Mouse (Mus musculus) megakaryocyte, embryonic 14.5 days (primary cell): ENCODE data around the gene Sorbs1. TPM values are rescaled to one million over a fixed set of nuclear protein-coding genes. Genes with fewer than 3 reads are reported as not detected.

Experiments used
- H3K27me3 ChIP-seq: replicated peaks from 2 replicates; pipeline ENCODE3; 2012; ENCODE audit warnings: inconsistent platforms
- H3K36me3 ChIP-seq: replicated peaks from 2 replicates; pipeline ENCODE3; 2012; ENCODE audit warnings: low read length, inconsistent platforms, mixed read lengths
- H3K4me1 ChIP-seq: 2 replicates; pipeline ENCODE4 v1.6.1; 2012; ENCODE audit warnings: inconsistent platforms
- H3K4me3 ChIP-seq: replicated peaks from 2 replicates; pipeline ENCODE3; 2012; ENCODE audit warnings: moderate library complexity, mild to moderate bottlenecking, inconsistent platforms
- H3K9me3 ChIP-seq: 2 replicates; pipeline ENCODE4 v1.6.1; 2012; ENCODE audit warnings: inconsistent platforms
- FLI1 ChIP-seq: IDR thresholded peaks from 2 replicates; pipeline ENCODE4 v1.6.1; 2012; ENCODE audit warnings: low read length, inconsistent platforms, mixed read lengths
- GATA1 ChIP-seq: IDR thresholded peaks from 3 replicates; pipeline ENCODE4 v1.6.1; 2012; ENCODE audit warnings: mixed read lengths, low read length, inconsistent platforms, borderline replicate concordance
- polyA plus RNA-seq: library from polyadenylated mRNA; stranded (reverse); fragments of >175 nt; gene quantifications from 2 replicates; pipeline ENCODE4 v1.2.3, GENCODE M21; 2012; ENCODE audit warnings: low replicate concordance; ENCODE audit not compliant: insufficient read depth

The Sorbs1 gene
- polyA plus RNA-seq, 1 experiment, result 2.7 TPM

DNA sequence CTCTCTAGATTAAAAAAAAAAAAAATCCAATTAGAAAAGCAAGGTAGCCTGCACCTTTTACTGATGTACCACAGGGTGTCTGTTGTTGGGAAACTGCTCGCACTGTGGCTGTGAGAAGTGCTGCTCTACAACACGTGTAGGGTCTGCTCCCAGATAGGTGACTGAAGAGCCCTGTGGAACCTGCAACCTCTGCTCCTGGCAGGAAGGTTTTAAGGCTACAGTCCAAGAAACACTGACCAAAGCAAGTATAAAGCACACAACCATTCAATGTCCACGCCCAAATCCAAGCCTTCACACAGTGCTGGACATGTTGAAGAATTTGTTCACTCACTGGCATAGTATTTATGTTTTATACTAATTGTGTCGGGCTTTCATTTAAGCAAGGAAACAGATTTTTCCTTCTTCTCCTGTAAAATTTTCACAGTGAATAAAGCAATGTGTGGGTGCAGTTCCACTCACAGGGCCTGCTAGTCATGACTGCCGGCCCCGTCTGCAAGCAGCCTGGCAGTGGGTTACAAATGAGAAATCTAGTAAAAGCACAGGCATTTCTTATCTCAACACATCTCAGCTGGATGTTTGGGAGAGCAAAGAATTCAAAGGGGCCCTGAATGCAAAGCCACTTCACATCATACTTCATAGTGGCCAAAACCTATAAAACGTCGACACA, 96.3 kb downstream of the Sorbs1 start:
- Histone ChIP-seq H3K4me3 (no peak overlapping the region), H3K27me3 (peaks cover 2% of the 10 kb centered on the region), H3K36me3 (no peaks in the 10 kb centered on the region), H3K4me1 (no peaks in the 10 kb centered on the region), H3K9me3 (no peaks in the 10 kb centered on the region)
- TF ChIP-seq GATA1, result no peak
- TF ChIP-seq FLI1, result no peak

DNA sequence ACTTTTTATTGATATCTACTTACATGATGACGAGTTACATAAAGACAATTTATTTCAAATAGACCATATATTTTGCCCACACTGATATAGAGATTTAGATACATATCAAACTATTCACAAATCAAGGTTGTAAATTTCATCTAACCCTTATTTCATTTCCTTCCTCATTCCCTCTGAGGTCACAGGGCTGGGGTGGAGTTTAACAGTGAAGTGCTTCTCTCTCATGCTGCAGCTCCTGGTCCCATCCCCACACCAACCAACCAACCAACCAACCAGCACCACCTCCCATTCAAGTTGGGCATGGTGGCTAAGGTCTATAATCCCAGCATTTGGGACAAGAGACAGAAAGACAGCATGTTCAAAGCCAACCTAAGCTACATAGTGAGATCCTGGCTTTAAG, 97.9 kb downstream of the Sorbs1 start:
- Histone ChIP-seq H3K4me3 (no peak overlapping the region), H3K36me3 (no peaks in the 10 kb centered on the region), H3K9me3 (no peaks in the 10 kb centered on the region), H3K4me1 (no peaks in the 10 kb centered on the region), H3K27me3 (peaks cover 2% of the 10 kb centered on the region)
- no peak for TF ChIP-seq FLI1
- no peak for TF ChIP-seq GATA1

DNA sequence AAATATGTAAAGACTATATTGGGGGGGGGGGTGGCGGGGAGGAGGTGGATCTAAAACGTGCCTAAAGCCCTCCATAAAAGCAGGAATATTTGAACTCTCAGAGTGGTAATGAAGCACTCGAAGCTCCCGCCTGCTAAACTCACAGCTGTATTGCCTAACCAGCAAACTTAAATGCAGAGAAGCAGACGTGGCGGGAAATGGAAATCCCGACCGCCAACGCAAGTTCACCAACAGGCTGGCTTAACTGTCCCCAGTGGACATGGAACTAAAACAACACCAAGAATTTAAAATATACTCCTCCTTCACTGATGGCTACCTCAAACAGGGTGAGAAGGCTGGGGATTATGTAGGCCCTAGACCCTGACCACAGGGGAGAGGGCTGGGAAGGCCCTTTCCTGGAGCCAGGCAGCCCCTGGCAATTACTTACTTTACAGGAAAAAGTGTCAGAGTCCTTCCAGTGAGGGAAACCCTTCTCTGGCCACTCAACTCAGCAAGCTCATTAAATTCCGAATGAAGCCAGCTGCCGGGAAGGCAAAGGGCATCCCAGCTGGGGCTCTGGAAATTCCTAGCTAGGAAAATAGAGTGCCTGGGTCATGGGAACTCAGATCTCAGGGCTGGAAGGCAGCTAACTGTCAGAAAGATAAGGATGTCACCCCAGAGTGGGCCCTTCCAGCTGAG, 98.6 kb downstream of the Sorbs1 start:
- no peak for TF ChIP-seq GATA1
- no peak for TF ChIP-seq FLI1

DNA sequence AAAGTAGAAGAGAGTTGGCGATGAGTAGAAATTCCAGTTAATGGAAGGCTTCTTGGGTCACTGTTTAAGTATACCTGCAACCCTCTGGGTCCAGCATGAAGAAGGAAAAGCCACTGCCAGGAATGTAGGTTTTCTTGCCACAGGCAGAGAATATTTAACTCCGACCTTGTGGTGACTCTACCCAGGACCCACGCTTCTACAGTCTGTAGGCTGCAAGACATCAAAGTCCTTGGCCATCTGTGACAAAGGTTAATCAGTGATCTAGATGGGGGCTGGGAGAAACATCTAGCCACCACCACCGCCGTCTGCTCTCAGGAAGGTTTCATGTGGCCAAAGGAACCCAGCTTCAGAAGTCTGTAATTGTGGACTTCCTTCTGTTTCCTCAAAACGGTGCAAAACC, 99.2 kb downstream of the Sorbs1 start:
- no peak for TF ChIP-seq GATA1
- TF ChIP-seq FLI1, result no peak
- Histone ChIP-seq H3K4me1 (peaks cover 3% of the 10 kb centered on the region; the same call in 1 of the 2 replicates), H3K9me3 (no peaks in the 10 kb centered on the region), H3K27me3 (peaks cover 2% of the 10 kb centered on the region), H3K36me3 (no peaks in the 10 kb centered on the region), H3K4me3 (no peak overlapping the region)

More for the DNA sequence above, 98.6 kb downstream of the Sorbs1 start:
- H3K9me3 ChIP-seq, result no peaks in the 10 kb centered on the region
- no peak overlapping the region for H3K4me3 ChIP-seq
- peaks cover 3% of the 10 kb centered on the region; the same call in 1 of the 2 replicates for H3K4me1 ChIP-seq
- H3K36me3 ChIP-seq, result no peaks in the 10 kb centered on the region
- H3K27me3 ChIP-seq, result peaks cover 2% of the 10 kb centered on the region

DNA sequence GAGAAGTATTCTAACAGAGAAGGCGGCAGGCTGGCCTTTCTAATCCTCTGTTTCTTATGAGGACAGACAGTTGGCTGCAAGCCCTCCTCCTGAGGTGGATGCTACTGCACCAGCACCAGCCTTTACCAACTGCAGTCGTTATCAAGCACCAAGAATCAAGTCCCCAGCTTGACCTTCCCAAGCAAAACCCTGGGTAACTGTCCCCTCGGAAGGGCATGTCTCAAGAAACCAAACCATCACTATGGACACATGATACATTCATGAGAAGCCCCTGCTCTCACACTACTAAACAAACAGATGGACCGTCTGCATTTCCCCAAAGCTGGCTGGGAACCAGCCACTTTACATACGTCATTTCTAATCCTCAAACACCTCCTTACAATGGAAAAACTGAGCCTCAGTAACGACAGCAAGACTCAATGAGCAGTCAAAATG, 102.2 kb downstream of the Sorbs1 start:
- Histone ChIP-seq H3K36me3 (no peaks in the 10 kb centered on the region), H3K27me3 (peaks cover 2% of the 10 kb centered on the region), H3K4me3 (no peak overlapping the region), H3K4me1 (peaks cover 20% of the 10 kb centered on the region), H3K9me3 (no peaks in the 10 kb centered on the region)
- TF ChIP-seq FLI1 (no peak), GATA1 (no peak)

DNA sequence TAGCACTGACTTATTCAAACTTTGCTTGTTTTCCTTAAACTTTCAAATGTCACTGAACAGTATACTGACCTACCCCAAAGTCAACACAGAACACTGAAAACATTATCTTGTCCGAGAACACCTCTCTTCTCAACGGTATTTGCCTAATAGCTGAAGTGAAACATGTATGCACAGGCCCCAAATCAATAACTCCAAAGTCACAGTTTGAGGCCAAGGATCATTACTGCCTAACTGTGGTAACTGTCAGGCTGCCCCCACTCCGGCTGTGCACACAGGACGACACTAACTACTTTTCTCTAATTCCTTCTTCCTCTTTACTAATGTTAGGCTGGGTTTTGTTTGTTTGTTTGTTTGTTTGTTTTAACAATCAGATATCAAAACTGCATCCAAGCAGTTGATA, 103.1 kb downstream of the Sorbs1 start:
- TF ChIP-seq FLI1 (no peak), GATA1 (no peak)
- Histone ChIP-seq H3K27me3 (peaks cover 2% of the 10 kb centered on the region), H3K36me3 (no peaks in the 10 kb centered on the region), H3K4me1 (peaks cover 28% of the 10 kb centered on the region), H3K9me3 (no peaks in the 10 kb centered on the region), H3K4me3 (no peak overlapping the region)

DNA sequence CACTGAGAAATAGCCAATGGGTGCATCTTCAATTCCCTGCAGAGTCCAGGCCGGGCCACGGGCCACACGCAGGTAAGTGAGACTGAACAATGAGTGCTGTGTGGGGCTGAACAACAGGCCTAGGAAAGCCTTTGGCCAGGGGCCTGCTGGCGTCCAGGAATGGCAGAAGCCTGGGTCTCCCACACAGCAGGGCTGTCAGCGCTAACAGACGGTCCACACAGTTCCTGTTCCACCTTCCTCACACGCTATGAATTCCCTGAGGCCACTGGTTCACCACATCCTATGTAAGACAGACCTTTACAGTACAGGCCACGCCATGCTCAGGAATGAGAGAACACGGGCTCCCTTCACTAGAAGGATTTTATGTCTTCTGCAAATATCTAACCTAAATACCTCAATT, 103.5 kb downstream of the Sorbs1 start:
- H3K36me3 ChIP-seq, result no peaks in the 10 kb centered on the region
- H3K4me1 ChIP-seq, result peaks cover 32% of the 10 kb centered on the region
- peaks cover 2% of the 10 kb centered on the region for H3K27me3 ChIP-seq
- TF ChIP-seq FLI1, result no peak
- no peak for TF ChIP-seq GATA1
- no peaks in the 10 kb centered on the region for H3K9me3 ChIP-seq
- no peak overlapping the region for H3K4me3 ChIP-seq

DNA sequence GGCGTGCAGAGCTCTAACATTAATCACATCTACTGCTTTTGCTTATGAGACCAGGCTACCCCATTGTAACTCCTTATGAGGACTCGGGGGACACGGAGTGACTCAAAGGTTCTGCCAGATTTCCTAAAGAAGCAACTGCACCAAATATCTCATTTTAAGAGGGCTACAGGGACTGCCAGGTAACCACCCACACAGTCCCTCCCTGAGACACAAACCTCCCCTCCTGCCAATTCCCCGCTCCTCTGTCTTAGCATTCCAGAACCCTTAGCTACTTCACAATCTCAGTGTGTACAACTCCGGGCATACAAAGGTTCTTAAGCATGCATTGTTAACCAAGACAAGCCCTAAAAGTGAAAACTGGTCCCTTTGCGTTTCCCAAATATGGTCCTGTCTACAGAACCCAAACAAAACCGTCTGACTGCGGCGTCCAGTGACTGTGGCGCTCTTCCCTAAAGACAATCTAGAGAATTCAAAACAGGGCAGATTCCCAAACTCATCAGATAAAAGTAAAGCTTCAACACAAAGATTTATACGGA, 104.0 kb downstream of the Sorbs1 start:
- Histone ChIP-seq H3K9me3 (no peaks in the 10 kb centered on the region), H3K4me3 (no peak overlapping the region), H3K4me1 (peaks cover 37% of the 10 kb centered on the region), H3K36me3 (no peaks in the 10 kb centered on the region), H3K27me3 (peaks cover 2% of the 10 kb centered on the region)
- no peak for TF ChIP-seq GATA1
- TF ChIP-seq FLI1, result no peak

DNA sequence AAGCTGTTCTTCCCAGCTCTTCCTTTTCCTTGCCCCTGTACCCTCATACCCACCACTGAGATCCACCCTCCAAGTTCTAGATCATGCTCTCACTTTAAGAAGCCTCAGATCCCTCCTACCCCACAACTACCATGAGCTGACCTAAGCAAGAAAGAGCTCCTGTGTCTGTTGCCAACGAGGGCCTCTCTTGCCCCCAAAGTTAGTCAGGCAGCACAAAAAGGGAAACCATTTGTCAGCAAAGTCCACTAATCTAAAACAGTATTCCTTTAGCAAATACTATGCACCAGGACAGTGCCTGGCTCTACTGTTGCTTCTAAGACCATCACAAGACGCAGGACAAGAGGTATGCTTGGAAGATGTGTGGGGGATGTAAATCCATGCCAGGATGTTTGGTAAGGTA, 106.4 kb downstream of the Sorbs1 start:
- H3K4me1 ChIP-seq, result peaks cover 57% of the 10 kb centered on the region
- no peak overlapping the region for H3K4me3 ChIP-seq
- no peaks in the 10 kb centered on the region for H3K27me3 ChIP-seq
- H3K9me3 ChIP-seq, result no peaks in the 10 kb centered on the region
- H3K36me3 ChIP-seq, result no peaks in the 10 kb centered on the region
- no peak for TF ChIP-seq FLI1
- no peak for TF ChIP-seq GATA1

DNA sequence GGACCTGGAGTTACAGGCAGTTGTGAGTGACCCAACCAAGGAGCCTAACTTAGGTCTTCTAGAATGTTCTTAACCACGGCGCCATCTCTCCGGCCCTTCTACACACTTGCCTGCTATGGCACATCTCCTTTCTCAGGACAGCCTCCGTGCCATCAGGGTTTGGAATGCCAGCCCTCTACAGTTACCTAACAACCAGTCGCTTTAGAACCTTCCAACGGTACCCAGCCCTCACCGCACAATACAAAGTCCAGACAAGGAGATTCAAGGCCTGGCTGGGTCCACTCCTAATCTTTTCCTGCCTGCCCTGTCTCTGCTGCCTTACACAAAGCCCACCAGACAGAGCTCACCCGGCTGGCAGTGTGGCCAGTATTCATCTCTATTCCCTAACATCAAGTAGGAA, 106.9 kb downstream of the Sorbs1 start:
- H3K36me3 ChIP-seq, result no peaks in the 10 kb centered on the region
- TF ChIP-seq GATA1, result no peak
- no peak for TF ChIP-seq FLI1
- H3K9me3 ChIP-seq, result no peaks in the 10 kb centered on the region
- H3K27me3 ChIP-seq, result no peaks in the 10 kb centered on the region
- peaks cover 62% of the 10 kb centered on the region for H3K4me1 ChIP-seq
- no peak overlapping the region for H3K4me3 ChIP-seq
